Mouse (Mus musculus) natural killer cell, adult 2 months (primary cell): Measurements from ENCODE around the gene Drc1.

Source experiments
- DNase-seq, 2 experiments: peaks; one replicate each; pipeline ENCODE4 v3.0.0; 2022; ENCODE audit warnings: low spot score in 2 of 2

The Drc1 gene

GRCm38 (mm10) chr5:30415876-30416275 is 134.7 kb downstream of the Drc1 start:
- no peak for DNase-seq
